ENCODE assay signal across 9 mouse cellular contexts in genomic region chr4:107422176-107422575, GRCm38 (mm10). TPM values are rescaled to one million over a fixed set of nuclear protein-coding genes. Genes with fewer than 3 reads are reported as not detected.
DNase-seq lines count a peak whose midpoint lies in the region; ATAC-seq and TF ChIP-seq lines count a peak whose summit lies in the region.
"Had no signal": no experiment of that assay in that cellular context is flagged by ENCODE, and none has a peak within 500 bp of the region (broad histone marks: within the 10 kb centered on the region; RNA-seq: fewer than 3 reads in every experiment).

No protein-coding gene starts in this region.

- intact Hi-C loops in heart, postnatal 14 days (cut with DNase I): loop anchor here (1.0 kb wide), 1 partner anchor 231 kb away; no protein-coding TSS in a partner anchor

- DNase-seq in forebrain, postnatal 0 days: peak; percentile 55
- DNase-seq in 416B (ENCODE audit: low read depth): peak; percentile 37
- peak; percentile 75 to 80 for DNase-seq in cerebellum, postnatal 10 days
- peak; percentile 18 to 60 for DNase-seq in heart, postnatal 14 days
- no peak for DNase-seq in frontal cortex, postnatal 25 days (ENCODE audit: low spot score in 2 of 2)
- no peak for DNase-seq in left cerebral cortex, adult 11 months (ENCODE audit: low spot score)

- H3K27me3 ChIP-seq in forebrain, postnatal 0 days (ENCODE audit: insufficient read depth, low read length): no peaks in the 10 kb centered on the region
- H3K27me3 ChIP-seq in forebrain, embryonic 13.5 days: no peaks in the 10 kb centered on the region
- H3K27me3 ChIP-seq in liver, embryonic 15.5 days: peaks cover 3% of the 10 kb centered on the region; the same call in 1 of the 2 replicates

- no peaks in the 10 kb centered on the region for H3K9me3 ChIP-seq in forebrain, postnatal 0 days (ENCODE audit: low read length)
- no peaks in the 10 kb centered on the region for H3K9me3 ChIP-seq in forebrain, embryonic 13.5 days (replicated peaks)
- no peaks in the 10 kb centered on the region for H3K9me3 ChIP-seq in liver, embryonic 15.5 days (replicated peaks)

- H3K9ac ChIP-seq in forebrain, postnatal 0 days: no peak overlapping the region
- H3K9ac ChIP-seq in forebrain, embryonic 13.5 days: no peak overlapping the region
- H3K9ac ChIP-seq in liver, embryonic 15.5 days: no peak overlapping the region

- 22% methylated on average over 6 of the region's 6 CpGs for WGBS in forebrain, postnatal 0 days
- 21% methylated on average over 6 of the region's 6 CpGs for WGBS in forebrain, embryonic 13.5 days
- 25% methylated on average over 6 of the region's 6 CpGs for WGBS in liver, embryonic 15.5 days (ENCODE audit: insufficient replicate concordance)

- TF ChIP-seq CTCF in forebrain, postnatal 0 days (IDR thresholded peaks at IDR 0.05; ENCODE audit: low read depth): peak; percentile 71

- 0 out of 2 replicates have a peak overlapping the region, but pooled peaks have one; percentile 23 for H3K4me2 ChIP-seq in forebrain, postnatal 0 days (ENCODE audit: low read depth)
- H3K4me2 ChIP-seq in forebrain, embryonic 13.5 days: no peak overlapping the region
- peak overlapping the region; percentile 64; the same call in 1 of the 2 replicates for H3K4me2 ChIP-seq in liver, embryonic 15.5 days

- no peak overlapping the region for H3K4me3 ChIP-seq in forebrain, postnatal 0 days (ENCODE audit: low read depth, low read length)
- H3K4me3 ChIP-seq in forebrain, embryonic 13.5 days: no peak overlapping the region
- H3K4me3 ChIP-seq in liver, embryonic 15.5 days (replicated peaks): no peak overlapping the region

- H3K36me3 ChIP-seq in forebrain, postnatal 0 days (ENCODE audit: insufficient read depth): no peaks in the 10 kb centered on the region
- peaks cover 15% of the 10 kb centered on the region; the same call in 1 of the 2 replicates for H3K36me3 ChIP-seq in forebrain, embryonic 13.5 days (ENCODE audit: poor library complexity, severe bottlenecking)
- 0 out of 2 replicates have a peak, but pooled peaks cover 6% of the 10 kb centered on the region for H3K36me3 ChIP-seq in liver, embryonic 15.5 days (replicated peaks)

- no peaks in the 10 kb centered on the region for H3K4me1 ChIP-seq in forebrain, postnatal 0 days (ENCODE audit: insufficient read depth)
- peaks cover 5% of the 10 kb centered on the region; the same call in 1 of the 2 replicates for H3K4me1 ChIP-seq in forebrain, embryonic 13.5 days
- H3K4me1 ChIP-seq in liver, embryonic 15.5 days (replicated peaks): peaks cover 11% of the 10 kb centered on the region

- ATAC-seq in forebrain, postnatal 0 days: no peak
- ATAC-seq in forebrain, embryonic 13.5 days: no peak
- no peak for ATAC-seq in liver, embryonic 15.5 days (ENCODE audit: insufficient read depth)

- H3K27ac ChIP-seq in forebrain, postnatal 0 days (ENCODE audit: low read depth, low read length): no peak overlapping the region
- no peak overlapping the region for H3K27ac ChIP-seq in forebrain, embryonic 13.5 days
- H3K27ac ChIP-seq in liver, embryonic 15.5 days (replicated peaks): no peak overlapping the region

RNA-seq across cellular contexts. Expression of gene Glis1, which starts 12.2 kb away (rescaled TPM):
- total RNA-seq in forebrain, postnatal 0 days (2014; rRNA removed): 0.43 and 1.6 TPM in 2 replicates
- polyA plus RNA-seq in forebrain, postnatal 0 days (2015; fragmentation: Nextera tagmentation; extraction: Ambion mirVana): 0.49 and 1.6 TPM in 2 replicates
- 0.75 and 0.84 TPM in 2 replicates for polyA plus RNA-seq in forebrain, embryonic 13.5 days (2015; fragmentation: Nextera tagmentation; extraction: Ambion mirVana)
- under 1 TPM; 0.17 to 0.31 TPM for total RNA-seq in heart, postnatal 14 days (2021)
- 0.14 and 0.38 TPM in 2 replicates for polyA plus RNA-seq in liver, embryonic 15.5 days (2015; fragmentation: Nextera tagmentation; extraction: Ambion mirVana)
- total RNA-seq: neutrophil, adult 5-6 weeks had no signal

RNA-seq across cellular contexts. Expression of gene Ndc1, which starts 54.6 kb away (rescaled TPM):
- 23.6 and 30.4 TPM in 2 replicates for total RNA-seq in forebrain, postnatal 0 days (2014; rRNA removed)
- 14.3 and 18.7 TPM in 2 replicates for polyA plus RNA-seq in forebrain, postnatal 0 days (2015; fragmentation: Nextera tagmentation; extraction: Ambion mirVana)
- 23.7 and 27.6 TPM in 2 replicates for polyA plus RNA-seq in forebrain, embryonic 13.5 days (2015; fragmentation: Nextera tagmentation; extraction: Ambion mirVana)
- 10 to 100 TPM; 11.5 to 12.8 TPM for total RNA-seq in heart, postnatal 14 days (2021)
- 14.2 and 14.3 TPM in 2 replicates for polyA plus RNA-seq in liver, embryonic 15.5 days (2015; fragmentation: Nextera tagmentation; extraction: Ambion mirVana)

Comparison
In these comparisons a context has a peak if more than half of its experiments do, and no peak if none do; other contexts are left out.
1. DNase-seq: peak in forebrain, postnatal 0 days (single experiment), 416B (single experiment), cerebellum, postnatal 10 days (2 of 2) and heart, postnatal 14 days (2 of 2); none in frontal cortex, postnatal 25 days (0 of 2) and left cerebral cortex, adult 11 months (single experiment).